Mouse (Mus musculus) CD4-positive, CD25-positive, alpha-beta regulatory T cell, adult 2 months (primary cell): Measurements from ENCODE around the gene Olfr402.
"Not testable (repeated sequence)": the region's sequence is repeated elsewhere in the genome, so short reads cannot be mapped to it uniquely, and the experiment has no call there.

Experiments
- DNase-seq: peaks from one replicate; pipeline ENCODE4 v3.0.0-alpha.2; 2012; ENCODE audit warnings: low read depth, low spot score

Olfr402 gene

DNA sequence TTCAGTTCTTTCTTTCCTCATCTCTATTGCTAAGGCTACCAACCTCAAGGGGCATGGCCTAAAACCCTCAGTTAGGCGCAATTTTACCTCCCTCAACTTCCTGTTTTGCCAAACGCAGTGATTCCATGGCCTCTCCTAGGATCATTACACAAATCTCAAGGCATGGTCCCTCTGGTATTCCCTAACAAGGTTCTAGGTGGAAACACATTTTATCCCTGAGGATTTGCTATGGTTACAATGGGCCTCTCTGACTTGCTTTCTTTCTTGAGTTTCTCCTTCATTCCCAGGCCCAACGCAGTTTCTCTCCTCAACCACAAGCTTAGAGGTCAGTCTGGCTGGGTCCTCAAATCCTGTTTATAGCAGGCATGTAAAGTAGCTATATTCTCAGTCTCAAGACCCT lies at the start of gene Olfr402:
Gene Olfr402, plus strand, starts transcription at position 301 of the 400 bp plus-strand sequence.
- no peak for DNase-seq

DNA sequence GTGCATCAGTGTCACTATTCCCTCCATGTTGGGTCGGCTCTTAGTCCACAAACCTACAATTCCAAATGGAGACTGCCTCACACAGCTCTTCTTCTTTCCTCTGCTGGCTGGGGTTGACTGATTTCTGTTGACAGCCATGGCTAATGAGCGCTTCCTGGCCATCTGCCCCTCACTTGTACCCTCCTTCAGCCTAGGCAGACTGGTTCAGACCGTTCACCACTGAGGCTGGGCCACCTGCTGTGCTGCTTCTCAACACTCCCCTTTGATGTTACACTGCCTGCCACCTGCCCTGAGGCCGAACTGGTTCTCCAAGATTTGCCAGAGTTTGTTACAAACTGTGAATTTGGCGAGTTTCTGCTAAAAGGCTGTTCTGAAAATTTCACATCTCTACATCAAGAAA lies 48.3 kb upstream of the Olfr402 start:
- DNase-seq = no peak

DNA sequence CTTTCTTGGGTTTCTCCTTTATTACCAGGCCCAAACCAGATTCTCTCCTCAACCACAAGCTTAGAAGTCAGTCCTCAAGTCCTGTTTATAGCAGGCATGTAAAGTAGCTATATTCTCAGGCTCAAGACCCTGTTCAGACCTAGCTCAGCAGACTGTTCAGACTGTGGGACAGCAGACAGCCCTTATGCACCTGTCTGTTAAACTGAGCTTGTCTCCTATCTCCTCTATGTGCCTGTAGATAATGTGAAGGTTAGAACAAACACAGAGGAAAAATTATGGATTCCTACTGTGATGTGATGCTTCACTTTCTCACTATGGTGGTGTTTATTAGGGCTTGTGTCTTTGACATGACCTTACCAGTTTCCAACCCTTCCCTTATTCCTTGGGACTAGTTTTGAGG lies 39.9 kb upstream of the Olfr402 start, which contains the start of gene Olfr401:
Gene Olfr401, plus strand, starts transcription at position 301 of the 400 bp plus-strand sequence.
- no peak for DNase-seq

DNA sequence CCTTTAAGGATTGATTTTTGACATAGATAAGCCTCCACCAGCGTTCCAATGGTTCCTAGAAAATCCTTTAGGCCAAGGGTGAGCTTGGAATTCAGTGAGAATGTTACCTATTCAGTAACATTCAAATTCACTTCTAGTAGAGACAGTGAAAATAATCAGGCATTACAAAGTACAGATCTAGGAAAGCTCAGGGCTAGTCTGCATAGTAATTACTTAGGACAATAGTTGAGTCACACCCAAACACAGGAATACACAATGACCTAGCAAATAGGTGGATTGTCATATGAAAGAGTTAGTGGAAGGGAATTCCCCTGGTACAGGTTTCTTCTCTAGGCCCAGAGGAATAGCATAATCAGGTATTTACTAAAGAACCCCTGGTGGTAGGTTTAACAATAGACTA lies 13.3 kb upstream of the Olfr402 start:
- not testable (repeated sequence) for DNase-seq

DNA sequence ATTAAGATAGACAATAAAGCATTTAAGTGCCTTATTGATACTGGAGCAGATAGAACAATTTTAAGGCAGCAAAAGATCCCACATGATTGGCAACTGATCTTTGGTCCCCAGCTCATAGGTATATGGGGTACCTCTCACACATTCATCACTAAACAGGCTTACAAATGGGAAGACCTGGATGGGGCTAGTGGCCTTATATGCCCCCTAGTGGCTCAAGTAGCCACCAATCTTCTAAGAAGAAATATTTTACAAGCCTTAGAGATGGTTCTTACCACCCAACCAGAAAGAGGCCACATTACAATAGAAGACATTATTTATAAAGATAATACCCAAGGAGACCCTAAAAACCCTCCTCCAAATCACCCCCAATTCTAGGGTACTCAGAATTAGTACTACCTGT lies 7.5 kb upstream of the Olfr402 start:
- no peak for DNase-seq

DNA sequence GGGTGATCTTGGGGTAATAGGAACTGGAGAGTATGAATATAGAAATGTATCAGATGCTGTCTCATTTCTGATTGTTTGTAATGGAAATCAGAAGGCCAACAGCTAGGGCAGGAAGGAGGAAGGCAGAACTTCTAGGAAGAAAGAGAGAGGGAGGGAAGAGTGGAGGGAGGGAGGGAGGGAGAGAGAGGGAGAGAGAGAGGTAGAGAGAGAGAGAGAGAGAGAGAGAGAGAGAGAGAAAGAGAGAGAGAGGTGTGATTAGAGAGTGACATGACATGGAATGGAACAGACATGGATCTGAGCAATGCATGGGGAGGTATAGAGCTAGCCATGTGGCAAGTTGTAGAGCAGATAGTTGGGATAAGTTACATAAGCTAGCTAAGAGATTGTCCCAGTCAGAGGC lies 15.4 kb downstream of the Olfr402 start:
- DNase-seq = no peak

DNA sequence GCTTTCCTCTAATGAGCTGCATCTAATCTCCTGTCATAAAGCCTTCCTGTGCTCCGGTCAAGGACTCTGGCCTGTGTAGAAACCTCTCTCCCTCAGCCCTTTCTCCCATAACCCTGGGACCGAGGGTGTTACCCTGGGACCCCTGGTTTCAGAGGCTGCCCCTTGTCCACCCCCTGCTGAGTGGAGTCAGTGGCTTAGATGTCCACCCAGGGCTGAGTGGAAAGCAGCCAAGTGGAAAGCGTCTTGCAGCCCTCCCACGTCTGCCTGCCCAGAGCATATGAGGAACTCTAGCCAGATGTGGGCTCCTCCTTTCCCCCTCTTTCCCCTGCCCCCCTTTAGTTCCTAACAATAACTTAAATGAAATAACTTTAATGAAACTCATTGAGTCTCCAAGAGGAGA lies 29.8 kb downstream of the Olfr402 start:
- DNase-seq = no peak

DNA sequence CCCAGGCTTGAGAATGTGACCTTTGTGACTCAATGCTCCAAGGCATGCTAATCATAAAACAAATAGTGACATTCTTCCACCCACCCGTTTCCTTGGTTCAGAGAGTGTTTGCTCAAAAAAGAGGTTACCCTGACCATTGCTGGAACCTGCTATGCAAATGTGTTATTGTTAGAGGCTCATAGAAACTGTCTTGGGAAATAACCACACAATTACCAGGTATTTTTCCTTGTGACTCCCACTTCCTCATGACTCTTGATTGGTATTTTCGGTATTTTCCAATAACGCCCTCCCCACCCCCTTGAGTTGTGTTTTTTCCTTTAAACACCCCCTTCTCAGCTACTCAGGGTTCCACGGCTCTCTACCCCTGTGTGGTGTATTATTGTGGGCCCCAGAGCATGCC lies 30.4 kb downstream of the Olfr402 start:
- no peak for DNase-seq

DNA sequence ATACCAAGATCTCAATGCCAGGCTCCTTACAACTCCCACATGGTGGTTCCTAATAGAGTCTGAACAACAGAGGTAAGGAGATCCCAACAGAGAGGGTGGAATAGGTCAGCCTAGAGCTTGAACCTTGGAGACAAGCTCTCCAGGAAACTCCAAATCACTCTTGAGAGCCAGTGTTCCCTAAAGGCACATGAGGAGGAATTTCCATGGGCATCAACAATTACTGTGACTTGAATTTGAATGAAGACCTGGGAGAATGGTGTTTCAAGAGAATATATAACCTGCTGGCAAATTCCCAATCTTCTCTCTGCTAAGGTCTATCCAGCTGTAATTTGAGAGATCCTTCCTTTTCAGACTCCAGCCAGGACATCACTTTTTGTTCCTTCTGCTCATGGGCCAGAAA lies 32.6 kb downstream of the Olfr402 start, which contains the start of gene Olfr403:
Gene Olfr403, plus strand, starts transcription at position 301 of the 400 bp plus-strand sequence.
- DNase-seq = no peak
